Mouse (Mus musculus) hindbrain, embryonic 15.5 days (tissue): ENCODE data around the gene Pkdrej. TPM values are rescaled to one million over a fixed set of nuclear protein-coding genes. Genes with fewer than 3 reads are reported as not detected.
A peak's percentile ranks its signal among the peaks of the same experiment; 100 is the strongest.
"Not testable (repeated sequence)": the region's sequence is repeated elsewhere in the genome, so short reads cannot be mapped to it uniquely, and the experiment has no call there.

Source experiments
- ATAC-seq: fragments of 200-750 bp; cut with Nextera tagmentation; 2 replicates; pipeline ENCODE4 v1.8.0; 2017; ENCODE audit warnings: low read depth, moderate number of reproducible peaks, moderate TSS enrichment; ENCODE audit not compliant: low FRiP score
- H3K27ac ChIP-seq: fragments of 300-500 bp; sonication (generic); replicated peaks from 2 replicates; pipeline ENCODE4 v1.5.1; 2015; ENCODE audit warnings: mild to moderate bottlenecking, inconsistent platforms
- H3K27me3 ChIP-seq: fragments of 300-500 bp; sonication (generic); 2 replicates; pipeline ENCODE4 v1.6.1; 2015; ENCODE audit warnings: control low read depth, inconsistent platforms
- H3K36me3 ChIP-seq: fragments of 300-500 bp; sonication (generic); 2 replicates; pipeline ENCODE4 v1.6.1; 2015; ENCODE audit warnings: control low read depth, inconsistent platforms
- H3K4me1 ChIP-seq: fragments of 300-500 bp; sonication (generic); replicated peaks from 2 replicates; pipeline ENCODE4 v1.6.1; 2015; ENCODE audit warnings: control low read depth, inconsistent platforms
- H3K4me2 ChIP-seq: fragments of 300-500 bp; sonication (generic); 2 replicates; pipeline ENCODE4 v1.6.1; 2015; ENCODE audit warnings: moderate library complexity, mild to moderate bottlenecking, inconsistent platforms
- H3K4me3 ChIP-seq: fragments of 300-500 bp; sonication (generic); 2 replicates; pipeline ENCODE4 v1.5.1; 2015; ENCODE audit warnings: mild to moderate bottlenecking, inconsistent platforms
- H3K9ac ChIP-seq: fragments of 300-500 bp; sonication (generic); 2 replicates; pipeline ENCODE4 v1.6.1; 2015; ENCODE audit warnings: inconsistent platforms
- H3K9me3 ChIP-seq: fragments of 300-500 bp; sonication (generic); 2 replicates; pipeline ENCODE4 v1.6.1; 2016; ENCODE audit warnings: control low read depth, inconsistent platforms
- WGBS: fragments of 180-500 bp; shearing (Covaris S2); methylation state at CpG from one replicate; pipeline ENCODE4 v1.1.7; 2015; 5-methylcytosine and 5-hydroxymethylcytosine counted together
- polyA plus RNA-seq: library from polyadenylated mRNA; unstranded; fragments of >200 nt; fragmentation: Nextera tagmentation; extraction: Ambion mirVana; gene quantifications from 2 replicates; pipeline ENCODE4 v1.2.1, GENCODE M21; 2015

Pkdrej gene
- polyA plus RNA-seq, result 0.04 and 0.08 TPM in 2 replicates

GRCm38 (mm10) chr15:85821203-85822010 lies at the start of gene Pkdrej:
Gene Pkdrej, minus strand, starts transcription at chr15:85821734.
- Histone ChIP-seq H3K9ac (peak within 1 kb of the TSS; percentile 46), H3K27ac (no peak within 1 kb of the TSS), H3K4me1 (peaks cover 10% of the 10 kb centered on the region), H3K36me3 (no peaks in the 10 kb centered on the region), H3K9me3 (no peaks in the 10 kb centered on the region), H3K4me2 (peak within 1 kb of the TSS; percentile 95), H3K4me3 (peak within 1 kb of the TSS; percentile 46), H3K27me3 (peaks cover 11% of the 10 kb centered on the region)
- peak; percentile 56; the same call in 1 of the 2 replicates for ATAC-seq
- 2% methylated on average over 56 of the region's 65 CpGs for WGBS

- H3K27ac ChIP-seq, result no peak overlapping the region
- H3K4me1 ChIP-seq, result no peaks in the 10 kb centered on the region
- WGBS, result 49% methylated on average over 6 of the region's 6 CpGs
- no peak overlapping the region for H3K4me2 ChIP-seq
- H3K9ac ChIP-seq, result no peak overlapping the region
- no peaks in the 10 kb centered on the region for H3K36me3 ChIP-seq
- H3K4me3 ChIP-seq, result no peak overlapping the region
- no peaks in the 10 kb centered on the region for H3K9me3 ChIP-seq
- H3K27me3 ChIP-seq, result no peaks in the 10 kb centered on the region
- ATAC-seq, result no peak
Observed at GRCm38 (mm10) chr15:85867696-85868095, 46.2 kb upstream of the Pkdrej start.

- not testable (repeated sequence) for ATAC-seq, H3K4me3 ChIP-seq, H3K27me3 ChIP-seq, H3K9ac ChIP-seq, H3K4me1 ChIP-seq, H3K27ac ChIP-seq, H3K36me3 ChIP-seq, H3K9me3 ChIP-seq, H3K4me2 ChIP-seq
- WGBS, result 91% methylated on average over 7 of the region's 7 CpGs
Observed at GRCm38 (mm10) chr15:85865913-85866312, 44.4 kb upstream of the Pkdrej start.

GRCm38 (mm10) chr15:85859490-85860031 lies 38.0 kb upstream of the Pkdrej start, which contains the start of gene Gtse1:
Gene Gtse1, plus strand, starts transcription at chr15:85859745.
- H3K27ac ChIP-seq, result peak within 1 kb of the TSS; percentile 83
- peak; percentile 99 for ATAC-seq
- no peaks in the 10 kb centered on the region for H3K36me3 ChIP-seq
- H3K9ac ChIP-seq, result peak within 1 kb of the TSS; percentile 85
- H3K9me3 ChIP-seq, result no peaks in the 10 kb centered on the region
- H3K4me1 ChIP-seq, result peaks cover 25% of the 10 kb centered on the region
- WGBS, result under 1% methylated on average over 42 of the region's 42 CpGs
- peak within 1 kb of the TSS; percentile 55 for H3K4me3 ChIP-seq
- peak within 1 kb of the TSS; percentile 85 for H3K4me2 ChIP-seq
- H3K27me3 ChIP-seq, result no peaks in the 10 kb centered on the region

- Histone ChIP-seq H3K9me3 (no peaks in the 10 kb centered on the region), H3K4me2 (peak overlapping the region; percentile 85), H3K9ac (peak overlapping the region; percentile 85), H3K36me3 (no peaks in the 10 kb centered on the region), H3K27ac (peak overlapping the region; percentile 83), H3K4me1 (peaks cover 25% of the 10 kb centered on the region), H3K27me3 (no peaks in the 10 kb centered on the region), H3K4me3 (peak overlapping the region; percentile 55)
- no peak for ATAC-seq
- 12% methylated on average over 15 of the region's 15 CpGs for WGBS
Observed at GRCm38 (mm10) chr15:85858980-85859489, 37.5 kb upstream of the Pkdrej start.

GRCm38 (mm10) chr15:85851656-85852392 lies 30.3 kb upstream of the Pkdrej start:
- no peak overlapping the region for H3K4me2 ChIP-seq
- no peaks in the 10 kb centered on the region for H3K36me3 ChIP-seq
- 78% methylated on average over 12 of the region's 12 CpGs for WGBS
- ATAC-seq, result no peak
- no peaks in the 10 kb centered on the region for H3K9me3 ChIP-seq
- H3K4me1 ChIP-seq, result no peaks in the 10 kb centered on the region
- no peak overlapping the region for H3K27ac ChIP-seq
- H3K9ac ChIP-seq, result no peak overlapping the region
- H3K4me3 ChIP-seq, result no peak overlapping the region
- H3K27me3 ChIP-seq, result no peaks in the 10 kb centered on the region

GRCm38 (mm10) chr15:85845071-85845470 lies 23.5 kb upstream of the Pkdrej start:
- Histone ChIP-seq H3K4me2 (no peak overlapping the region), H3K27ac (no peak overlapping the region), H3K36me3 (no peaks in the 10 kb centered on the region), H3K4me1 (no peaks in the 10 kb centered on the region), H3K9me3 (no peaks in the 10 kb centered on the region), H3K27me3 (no peaks in the 10 kb centered on the region), H3K4me3 (no peak overlapping the region), H3K9ac (no peak overlapping the region)
- no peak for ATAC-seq

- Histone ChIP-seq H3K27ac (no peak overlapping the region), H3K9me3 (no peaks in the 10 kb centered on the region), H3K4me3 (no peak overlapping the region), H3K4me1 (no peaks in the 10 kb centered on the region), H3K27me3 (no peaks in the 10 kb centered on the region), H3K36me3 (no peaks in the 10 kb centered on the region), H3K4me2 (no peak overlapping the region), H3K9ac (no peak overlapping the region)
- ATAC-seq, result no peak
- WGBS, result 82% methylated on average over 5 of the region's 5 CpGs
Observed at GRCm38 (mm10) chr15:85841796-85842360, 20.3 kb upstream of the Pkdrej start.

- Histone ChIP-seq H3K4me3 (no peak overlapping the region), H3K4me1 (no peaks in the 10 kb centered on the region), H3K36me3 (no peaks in the 10 kb centered on the region), H3K9me3 (no peaks in the 10 kb centered on the region), H3K9ac (no peak overlapping the region), H3K27me3 (no peaks in the 10 kb centered on the region), H3K4me2 (no peak overlapping the region), H3K27ac (no peak overlapping the region)
- no peak for ATAC-seq
- WGBS, result 36% methylated on average over 6 of the region's 6 CpGs
Observed at GRCm38 (mm10) chr15:85840983-85841382, 19.4 kb upstream of the Pkdrej start.

- Histone ChIP-seq H3K4me3 (no peak overlapping the region), H3K4me2 (no peak overlapping the region), H3K9ac (no peak overlapping the region), H3K27ac (no peak overlapping the region), H3K9me3 (no peaks in the 10 kb centered on the region), H3K36me3 (no peaks in the 10 kb centered on the region), H3K4me1 (peaks cover 8% of the 10 kb centered on the region), H3K27me3 (no peaks in the 10 kb centered on the region)
- 98% methylated on average over 5 of the region's 5 CpGs for WGBS
- ATAC-seq, result no peak
Observed at GRCm38 (mm10) chr15:85836887-85837286, 15.4 kb upstream of the Pkdrej start.

- WGBS, result 68% methylated on average over 3 of the region's 3 CpGs
- Histone ChIP-seq H3K27me3 (no peaks in the 10 kb centered on the region), H3K4me3 (no peak overlapping the region), H3K4me2 (no peak overlapping the region), H3K9me3 (no peaks in the 10 kb centered on the region), H3K36me3 (no peaks in the 10 kb centered on the region), H3K27ac (no peak overlapping the region), H3K4me1 (peaks cover 14% of the 10 kb centered on the region), H3K9ac (no peak overlapping the region)
- ATAC-seq, result no peak
Observed at GRCm38 (mm10) chr15:85835335-85835734, 13.8 kb upstream of the Pkdrej start.
